Mouse (Mus musculus) kidney, embryonic 16.5 days (tissue): ENCODE measurements at regions not wholly inside any gene's neighbourhood (a gene's known extent, or its start where the extent isn't known, plus 50 kb on each side); places are given as distances from the start of the nearest gene placed in this dataset.
"Not testable (repeated sequence)": the region's sequence is repeated elsewhere in the genome, so short reads cannot be mapped to it uniquely, and the experiment has no call there.

Source experiments
- ATAC-seq: fragments of 200-750 bp; cut with Nextera tagmentation; 2 replicates; pipeline ENCODE4 v1.8.0; 2017; ENCODE audit warnings: moderate TSS enrichment; ENCODE audit not compliant: low FRiP score, low TSS enrichment
- H3K27ac ChIP-seq: fragments of 300-500 bp; sonication (generic); 2 replicates; pipeline ENCODE4 v1.5.1; 2014; ENCODE audit warnings: low read length
- H3K27me3 ChIP-seq: fragments of 300-500 bp; sonication (generic); 2 replicates; pipeline ENCODE4 v1.6.1; 2014; ENCODE audit warnings: low read length, control low read depth, mixed read lengths; ENCODE audit not compliant: insufficient read depth
- H3K36me3 ChIP-seq: fragments of 300-500 bp; sonication (generic); 2 replicates; pipeline ENCODE4 v1.6.1; 2014; ENCODE audit warnings: low read length, control low read depth, mixed read lengths; ENCODE audit not compliant: insufficient read depth
- H3K4me1 ChIP-seq: fragments of 300-500 bp; sonication (generic); 2 replicates; pipeline ENCODE4 v1.6.1; 2014; ENCODE audit warnings: low read length, control low read depth, mixed read lengths; ENCODE audit not compliant: insufficient read depth
- H3K4me2 ChIP-seq: fragments of 300-500 bp; sonication (generic); replicated peaks from 2 replicates; pipeline ENCODE4 v1.6.1; 2014; ENCODE audit warnings: low read depth, low read length
- H3K4me3 ChIP-seq: fragments of 300-500 bp; sonication (generic); 2 replicates; pipeline ENCODE4 v1.5.1; 2014; ENCODE audit warnings: mild to moderate bottlenecking, low read length
- H3K9ac ChIP-seq: fragments of 300-500 bp; sonication (generic); replicated peaks from 2 replicates; pipeline ENCODE4 v1.6.1; 2014; ENCODE audit warnings: low read length
- H3K9me3 ChIP-seq: fragments of 300-500 bp; sonication (generic); 2 replicates; pipeline ENCODE4 v1.6.1; 2016; ENCODE audit warnings: low read length, control low read depth
- WGBS: fragments of 180-500 bp; shearing (Covaris S2); extraction: QIAGEN DNeasy Blood & Tissue Kit; methylation state at CpG from one replicate; pipeline ENCODE4 v1.1.7; 2014; 5-methylcytosine and 5-hydroxymethylcytosine counted together

DNA sequence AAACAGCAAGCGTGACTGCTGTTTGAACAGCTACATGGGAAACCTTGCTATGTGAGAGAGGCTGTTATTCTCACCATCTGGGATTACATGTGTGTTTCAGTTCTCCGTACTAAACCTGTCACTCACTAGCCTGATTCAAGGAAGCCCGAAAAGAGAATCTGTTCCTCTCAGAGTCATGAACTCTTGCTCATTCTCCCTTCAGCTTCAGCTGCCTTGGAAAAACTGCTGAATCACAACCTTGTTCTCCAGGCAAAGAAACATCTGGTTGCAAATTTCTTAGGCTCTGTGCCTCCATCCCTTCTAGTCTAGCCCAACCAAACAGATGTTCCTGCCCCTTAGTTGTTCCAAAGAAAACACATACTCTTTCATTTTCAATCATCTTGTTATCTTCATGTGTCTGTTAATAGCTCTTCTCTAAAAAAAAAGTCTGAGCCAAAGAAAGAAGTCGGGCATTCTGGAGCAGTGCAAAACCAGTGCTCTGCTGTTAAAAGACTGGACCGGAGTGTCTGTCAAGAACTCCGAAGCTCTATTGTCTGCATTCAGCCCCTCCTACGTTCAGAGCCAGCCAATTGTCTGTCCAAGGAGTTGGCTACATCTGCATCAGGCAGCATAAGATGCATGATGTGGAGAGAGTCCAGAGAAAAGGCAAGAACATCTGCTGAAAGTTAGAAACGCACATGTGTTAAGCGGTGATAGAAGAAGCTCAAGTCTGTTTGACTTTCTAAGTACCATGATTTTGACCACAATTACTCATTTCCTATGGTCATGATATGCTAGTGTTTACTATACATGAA is 313.8 kb upstream of the Pkdcc start:
- Histone ChIP-seq H3K4me2 (no peak overlapping the region), H3K27me3 (no peaks in the 10 kb centered on the region), H3K9me3 (no peaks in the 10 kb centered on the region), H3K36me3 (no peaks in the 10 kb centered on the region), H3K9ac (no peak overlapping the region), H3K27ac (no peak overlapping the region), H3K4me1 (0 out of 2 replicates have a peak, but pooled peaks cover 2% of the 10 kb centered on the region), H3K4me3 (no peak overlapping the region)
- WGBS: 48% methylated on average over 9 of the region's 9 CpGs
- peak; percentile 54; the same call in 1 of the 2 replicates for ATAC-seq

DNA sequence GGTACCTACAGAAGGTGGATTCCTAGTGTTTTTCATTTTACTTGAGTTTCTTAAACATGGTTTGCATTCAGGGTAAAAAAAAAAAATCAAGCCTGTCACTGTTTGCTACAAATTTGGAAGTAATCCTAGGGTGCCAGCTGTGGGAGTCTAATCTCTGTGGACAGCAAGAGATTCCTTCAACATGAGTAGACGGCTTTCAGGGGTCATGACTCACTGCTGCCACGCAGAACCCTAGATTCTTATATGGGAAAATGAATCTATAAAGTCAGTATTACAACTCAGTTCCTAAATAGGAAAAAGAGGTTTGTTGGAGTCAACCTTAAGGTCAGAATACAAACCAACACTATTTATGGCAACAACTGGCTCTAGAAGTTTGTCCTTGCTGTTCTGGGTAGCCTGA is 310.1 kb upstream of the Pkdcc start:
- Histone ChIP-seq H3K9me3 (no peaks in the 10 kb centered on the region), H3K27me3 (no peaks in the 10 kb centered on the region)

DNA sequence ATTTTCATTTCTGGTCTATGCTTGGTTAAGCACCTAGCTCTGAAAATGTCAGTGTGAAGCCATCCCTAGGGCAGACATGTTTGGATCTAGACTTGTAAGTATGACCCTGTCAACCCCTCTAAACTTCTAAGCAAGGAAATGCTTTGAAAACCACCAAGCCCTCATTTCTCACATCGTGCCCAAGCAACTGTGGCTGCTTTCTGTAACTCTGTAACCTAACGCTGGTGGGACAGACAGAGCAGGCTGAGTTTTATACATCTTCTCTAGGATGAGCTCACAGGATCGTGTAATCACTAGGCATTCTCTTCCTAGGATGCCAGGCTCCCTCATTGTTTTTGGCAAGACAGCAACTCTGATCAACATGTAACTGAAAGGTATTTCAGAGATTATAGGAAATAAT is 309.6 kb upstream of the Pkdcc start:
- Histone ChIP-seq H3K36me3 (no peaks in the 10 kb centered on the region), H3K4me3 (no peak overlapping the region), H3K9me3 (no peaks in the 10 kb centered on the region), H3K4me1 (0 out of 2 replicates have a peak, but pooled peaks cover 2% of the 10 kb centered on the region), H3K27ac (no peak overlapping the region), H3K9ac (no peak overlapping the region), H3K27me3 (no peaks in the 10 kb centered on the region), H3K4me2 (no peak overlapping the region)
- WGBS: 39% methylated on average over 3 of the region's 3 CpGs
- ATAC-seq: no peak

More for the DNA sequence above, 310.1 kb upstream of the Pkdcc start:
- H3K36me3 ChIP-seq: no peaks in the 10 kb centered on the region
- H3K27ac ChIP-seq: no peak overlapping the region
- 82% methylated on average over 2 of the region's 2 CpGs for WGBS
- H3K4me3 ChIP-seq: no peak overlapping the region
- no peak overlapping the region for H3K4me2 ChIP-seq
- no peak overlapping the region for H3K9ac ChIP-seq
- no peak for ATAC-seq
- 0 out of 2 replicates have a peak, but pooled peaks cover 2% of the 10 kb centered on the region for H3K4me1 ChIP-seq

DNA sequence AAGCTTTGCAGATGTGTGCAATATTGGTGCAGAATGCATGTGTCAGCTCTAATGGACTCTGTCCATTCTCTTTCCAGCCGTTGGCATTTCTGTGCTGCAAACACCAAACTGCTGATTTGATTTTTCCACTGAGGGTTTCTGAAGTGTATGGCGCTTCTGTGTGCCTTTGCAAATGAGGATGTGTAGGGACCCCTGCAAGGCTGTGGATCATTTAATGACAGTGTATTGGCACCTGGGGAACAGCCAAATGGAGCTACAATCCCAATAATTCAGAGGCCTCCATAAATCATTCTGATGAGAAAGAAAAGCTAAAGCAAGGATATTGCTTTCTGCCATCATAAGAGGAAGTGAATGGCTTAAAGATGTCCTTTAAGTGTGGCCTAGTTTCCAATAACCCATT is 305.9 kb upstream of the Pkdcc start:
- Histone ChIP-seq H3K9ac (no peak overlapping the region), H3K27ac (no peak overlapping the region), H3K27me3 (no peaks in the 10 kb centered on the region), H3K4me1 (no peaks in the 10 kb centered on the region), H3K36me3 (no peaks in the 10 kb centered on the region), H3K4me3 (no peak overlapping the region), H3K9me3 (no peaks in the 10 kb centered on the region), H3K4me2 (no peak overlapping the region)
- 44% methylated on average over 2 of the region's 2 CpGs for whole genome bisulfite sequencing
- ATAC-seq: no peak

DNA sequence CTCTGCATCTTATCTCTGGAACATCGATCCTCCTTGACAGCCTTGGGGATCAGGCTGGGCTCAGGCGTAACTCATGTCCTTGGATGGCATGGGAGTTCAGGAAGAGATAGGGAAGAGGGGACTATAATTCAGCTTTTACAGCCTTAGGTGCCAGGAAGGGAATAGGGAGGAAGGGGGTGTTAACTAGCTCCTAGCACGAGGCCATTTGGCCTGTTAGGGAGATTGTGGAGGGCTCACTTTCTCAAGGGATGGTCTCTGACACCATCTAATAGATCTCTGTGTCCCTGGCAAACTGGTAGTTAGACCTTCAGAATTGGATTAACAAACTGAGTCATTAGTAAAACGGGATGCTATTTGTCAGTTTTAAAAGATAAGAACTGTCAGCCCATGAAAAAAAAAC is 292.1 kb upstream of the Pkdcc start:
- not testable (repeated sequence) for H3K9ac ChIP-seq, ATAC-seq, H3K4me3 ChIP-seq, H3K4me2 ChIP-seq, H3K36me3 ChIP-seq, H3K9me3 ChIP-seq, H3K27me3 ChIP-seq, H3K27ac ChIP-seq, H3K4me1 ChIP-seq
- 21% methylated on average over 4 of the region's 4 CpGs for WGBS

DNA sequence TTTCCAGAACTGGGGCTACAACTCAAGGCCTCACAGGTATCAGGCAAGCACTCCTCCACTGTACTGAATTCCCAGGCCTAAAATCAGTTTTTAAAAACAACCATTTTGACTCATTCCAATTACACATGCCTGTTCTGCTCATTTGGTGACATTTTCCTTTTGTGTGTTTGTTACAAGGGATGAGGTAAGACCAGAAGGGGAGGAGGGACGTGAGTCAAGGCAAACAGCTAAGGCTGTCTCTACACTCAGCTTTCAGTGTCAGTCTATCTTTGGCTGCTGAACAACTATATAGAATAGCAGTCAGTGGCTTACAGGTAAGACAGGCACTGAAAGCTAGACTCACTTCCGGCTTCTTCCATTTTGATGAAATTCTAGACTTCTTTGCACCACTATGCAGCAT is 289.3 kb upstream of the Pkdcc start:
- Histone ChIP-seq H3K27ac (no peak overlapping the region), H3K27me3 (no peaks in the 10 kb centered on the region), H3K9me3 (no peaks in the 10 kb centered on the region), H3K4me2 (no peak overlapping the region), H3K4me3 (no peak overlapping the region), H3K36me3 (no peaks in the 10 kb centered on the region), H3K4me1 (no peaks in the 10 kb centered on the region), H3K9ac (no peak overlapping the region)
- no peak for ATAC-seq
- WGBS: 79% methylated on average over 2 of the region's 2 CpGs

DNA sequence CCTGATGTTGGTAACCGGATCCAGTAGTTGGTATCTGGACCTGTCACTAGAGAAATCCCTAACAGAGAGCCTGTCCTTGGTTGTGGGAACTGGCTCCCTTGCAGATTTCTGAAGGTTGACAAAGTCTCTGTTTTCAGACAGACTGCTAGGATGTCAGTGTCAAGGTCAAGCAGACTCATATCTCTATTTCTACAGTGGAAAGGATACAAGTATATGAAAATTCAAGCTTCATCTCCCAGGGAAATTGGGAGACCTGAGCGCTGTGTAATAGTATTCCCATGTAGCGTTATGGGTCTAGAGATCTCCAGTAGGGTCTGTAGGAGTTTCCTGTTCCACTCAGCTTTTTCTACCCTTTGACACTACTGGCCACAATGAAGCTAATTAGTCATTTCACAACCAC is 287.4 kb upstream of the Pkdcc start:
- Histone ChIP-seq H3K4me2 (no peak overlapping the region), H3K36me3 (no peaks in the 10 kb centered on the region), H3K9me3 (no peaks in the 10 kb centered on the region), H3K27ac (no peak overlapping the region), H3K4me1 (no peaks in the 10 kb centered on the region), H3K9ac (no peak overlapping the region), H3K27me3 (no peaks in the 10 kb centered on the region), H3K4me3 (no peak overlapping the region)
- 73% methylated on average over 3 of the region's 3 CpGs for WGBS
- ATAC-seq: no peak

DNA sequence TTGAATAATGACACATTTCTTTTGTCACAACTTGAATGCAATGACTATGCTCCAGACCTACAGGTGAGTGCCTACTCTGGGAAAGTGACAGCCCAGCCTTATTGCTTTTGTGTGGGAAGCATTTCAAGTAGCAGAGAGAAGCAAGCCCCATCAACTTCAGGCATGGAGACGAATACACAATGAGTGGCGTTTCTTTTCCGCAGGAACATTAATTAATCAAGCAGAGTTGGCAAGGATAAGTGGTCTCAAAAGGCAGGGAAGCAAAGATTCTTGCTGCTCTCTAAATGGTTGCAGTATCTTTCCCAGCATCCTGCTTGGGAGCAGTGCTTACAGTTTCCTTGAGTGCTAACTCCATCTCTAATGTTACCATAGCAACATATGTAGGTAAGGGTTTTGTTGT is 285.6 kb upstream of the Pkdcc start:
- H3K4me3 ChIP-seq: no peak overlapping the region
- no peaks in the 10 kb centered on the region for H3K9me3 ChIP-seq
- H3K36me3 ChIP-seq: no peaks in the 10 kb centered on the region
- H3K4me1 ChIP-seq: no peaks in the 10 kb centered on the region
- 41% methylated on average over 3 of the region's 3 CpGs for WGBS
- H3K27ac ChIP-seq: no peak overlapping the region
- no peak overlapping the region for H3K4me2 ChIP-seq
- H3K9ac ChIP-seq: no peak overlapping the region
- ATAC-seq: no peak
- no peaks in the 10 kb centered on the region for H3K27me3 ChIP-seq

DNA sequence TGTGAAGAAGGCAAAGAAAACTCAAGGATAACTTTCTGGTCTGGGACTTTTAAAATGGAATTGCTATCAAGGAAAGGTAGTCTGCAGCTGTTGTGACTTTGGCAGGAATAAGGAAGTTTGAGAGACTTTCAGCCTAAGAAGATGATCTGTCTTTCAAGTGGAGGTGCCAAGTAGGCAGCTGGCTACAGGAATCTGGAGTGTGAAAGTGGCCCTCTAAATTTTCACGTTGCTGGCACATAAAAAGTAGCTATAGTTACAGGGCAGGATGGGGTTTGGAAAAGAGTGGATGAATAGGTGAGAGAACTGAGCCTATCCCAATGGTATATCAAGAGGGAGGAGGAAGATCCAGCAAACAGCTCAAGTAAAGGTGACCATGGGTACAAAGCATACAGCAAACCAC is 284.4 kb upstream of the Pkdcc start:
- Histone ChIP-seq H3K27ac (no peak overlapping the region), H3K27me3 (no peaks in the 10 kb centered on the region), H3K4me2 (no peak overlapping the region), H3K4me1 (no peaks in the 10 kb centered on the region), H3K4me3 (no peak overlapping the region), H3K36me3 (no peaks in the 10 kb centered on the region), H3K9ac (no peak overlapping the region), H3K9me3 (no peaks in the 10 kb centered on the region)
- 16% methylated on average over 1 of the region's 1 CpGs for WGBS
- no peak for ATAC-seq

DNA sequence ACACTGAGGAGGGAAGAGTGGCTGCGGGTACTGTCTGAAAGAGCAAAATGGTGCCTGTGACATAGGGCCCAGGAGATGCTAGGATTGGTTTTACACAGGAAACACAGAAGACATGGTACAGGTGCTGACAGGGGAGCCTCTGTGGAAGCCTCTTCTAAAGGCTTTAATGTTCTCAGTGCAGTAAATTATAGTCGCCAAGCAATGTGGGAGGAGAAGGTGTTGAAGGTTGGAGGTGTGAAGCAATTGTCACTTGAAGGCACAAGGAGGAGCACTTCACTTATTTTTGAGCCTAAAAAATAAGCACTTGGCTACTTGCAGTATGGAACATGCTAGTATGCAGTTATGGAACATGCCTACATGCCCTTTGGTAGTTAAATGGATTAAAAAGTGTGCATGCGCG is 283.6 kb upstream of the Pkdcc start:
- WGBS: 71% methylated on average over 4 of the region's 4 CpGs

More for the DNA sequence above, 283.6 kb upstream of the Pkdcc start:
- H3K4me3 ChIP-seq: no peak overlapping the region
- no peak overlapping the region for H3K9ac ChIP-seq
- H3K4me1 ChIP-seq: no peaks in the 10 kb centered on the region
- no peak overlapping the region for H3K4me2 ChIP-seq
- H3K27ac ChIP-seq: no peak overlapping the region
- no peaks in the 10 kb centered on the region for H3K36me3 ChIP-seq
- no peaks in the 10 kb centered on the region for H3K9me3 ChIP-seq
- no peaks in the 10 kb centered on the region for H3K27me3 ChIP-seq
- no peak for ATAC-seq
